Mouse (Mus musculus) left cerebral cortex, postnatal 25 days (tissue): ENCODE data around the gene Zfp11. TPM values are rescaled to one million over a fixed set of nuclear protein-coding genes. Genes with fewer than 3 reads are reported as not detected.
A peak's percentile ranks its signal among the peaks of the same experiment; 100 is the strongest.
"Not testable (repeated sequence)": the region's sequence is repeated elsewhere in the genome, so short reads cannot be mapped to it uniquely, and the experiment has no call there.

Source experiments
- DNase-seq, 2 experiments: peaks; one replicate each; pipeline ENCODE4 v3.0.0; 2022; ENCODE audit warnings: low spot score in 2 of 2, mixed read lengths in 1 of 2
- intact Hi-C: fragments of 180-260 bp; cut with DNase I; formaldehyde crosslinking; loops from one replicate; pipeline ENCODE4 v1.15.1; 2025
- total RNA-seq, 2 experiments: library from RNA; stranded (reverse); gene quantifications; 2 replicates each; pipeline ENCODE4 v1.2.3; 2021

The Zfp11 gene
- total RNA-seq, 2 experiments from 2014 or later = 6.5 to 7.6 TPM

DNA sequence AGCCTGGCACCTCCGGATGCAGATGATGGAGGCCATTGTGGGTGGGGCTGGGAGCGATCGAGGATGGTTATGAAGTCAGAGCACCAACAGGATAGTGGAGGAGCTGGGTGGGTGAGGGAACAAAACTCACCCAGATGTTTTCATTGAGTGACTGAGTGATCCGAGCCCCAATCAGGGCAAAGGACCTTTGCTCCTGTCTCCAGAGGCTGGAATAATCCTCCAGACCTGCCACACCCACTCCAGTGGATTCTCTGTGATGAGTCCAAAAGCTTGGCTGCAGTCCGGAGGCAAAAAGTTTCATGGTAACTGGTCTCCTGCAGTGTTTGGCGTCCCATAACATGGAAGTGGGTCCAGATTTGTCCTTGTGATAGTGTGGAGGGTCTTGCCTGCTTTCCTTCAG is 43.8 kb downstream of the Zfp11 start:
- no peak for DNase-seq
- intact Hi-C loops = no loop called here

DNA sequence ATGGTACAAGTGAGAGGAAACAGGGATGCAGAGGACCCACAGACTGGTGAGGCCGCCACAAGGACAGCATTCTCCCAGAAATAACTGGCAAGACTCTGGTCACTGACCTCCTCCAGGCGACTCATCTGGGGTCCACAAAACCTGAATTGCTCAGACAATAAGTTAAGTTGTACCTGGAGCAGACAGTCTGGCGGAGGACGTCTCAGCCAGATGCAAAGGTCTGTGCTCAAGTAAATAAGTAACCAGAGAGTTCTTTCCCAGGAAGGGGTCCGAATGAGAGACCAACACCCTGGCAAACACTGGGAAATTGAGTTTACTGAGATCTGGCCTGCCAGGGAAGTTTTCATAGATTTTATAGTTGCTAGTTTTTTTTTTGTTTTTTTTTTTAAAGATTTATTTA is 48.5 kb downstream of the Zfp11 start:
- DNase-seq = no peak
- intact Hi-C loops = no loop called here

DNA sequence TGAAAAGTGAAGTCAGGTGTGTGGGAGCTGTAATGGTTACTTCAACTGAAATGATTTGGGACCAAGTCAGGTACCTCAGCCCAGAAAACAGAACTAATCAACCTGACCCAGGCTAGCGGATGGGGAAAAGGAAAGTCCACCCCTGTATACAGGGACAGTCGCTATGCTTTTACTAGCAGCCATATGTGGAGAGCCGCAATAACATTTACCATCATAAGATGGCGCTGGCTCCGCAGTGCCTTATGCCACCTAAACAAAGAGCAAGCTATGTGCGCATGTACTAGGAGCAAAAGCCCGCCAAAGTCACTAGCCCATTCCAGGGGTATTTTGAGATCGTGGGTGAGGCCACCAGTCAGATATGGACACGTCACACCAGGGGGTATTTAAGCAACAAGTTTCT is 49.3 kb downstream of the Zfp11 start:
- intact Hi-C loops, DNase-seq: not testable (repeated sequence)

DNA sequence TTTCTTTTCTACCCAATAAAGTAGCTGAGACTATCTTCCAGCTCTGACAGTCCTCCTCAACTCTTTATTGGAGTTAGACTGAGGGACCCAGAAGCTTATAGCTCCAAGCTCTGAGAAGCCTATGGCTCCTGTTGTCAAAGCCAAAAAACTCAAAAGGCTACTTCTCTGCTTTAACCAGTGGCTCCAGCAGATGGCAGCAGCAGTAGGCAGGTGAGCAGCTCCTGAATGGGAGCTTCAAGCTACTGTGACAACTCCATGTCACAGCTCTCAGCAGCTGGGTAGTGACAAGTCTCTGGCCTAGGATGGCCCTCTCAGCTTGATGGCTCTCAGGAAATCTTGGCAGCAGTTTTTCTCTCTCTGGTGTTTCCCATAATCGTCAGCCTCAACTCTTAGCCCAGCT is 58.8 kb downstream of the Zfp11 start:
- peak; percentile 82 to 90 for DNase-seq
- intact Hi-C loops = loop anchor here (2.0 kb wide), 1 partner anchor 114 kb away; the partner anchor contains the start of gene Nipsnap2

DNA sequence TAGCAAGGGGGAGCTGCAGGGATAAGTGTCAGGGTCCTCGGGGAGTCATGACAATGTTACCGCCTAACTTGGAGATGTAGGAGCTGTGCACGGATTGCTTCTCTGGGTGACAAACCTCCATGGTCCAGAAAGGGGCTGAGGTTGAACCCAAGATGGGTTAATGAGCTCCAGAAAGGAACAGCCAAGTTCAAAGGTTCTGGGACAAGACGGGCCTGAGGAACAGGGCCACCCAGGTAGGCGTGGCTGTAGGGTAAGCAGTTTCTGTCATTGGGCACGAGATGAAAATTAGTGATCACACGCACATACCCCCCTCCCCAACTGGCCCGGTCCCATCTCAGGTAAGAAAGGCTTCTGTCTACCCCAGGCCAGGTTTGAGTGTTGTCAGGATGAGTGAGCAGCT is 62.4 kb downstream of the Zfp11 start:
- DNase-seq = no peak

More for the DNA sequence above, 62.4 kb downstream of the Zfp11 start:
- intact Hi-C loops = no loop called here

Other genes starting within 250 kb of the Zfp11 start
- 100 to 1,000 TPM in 1 of 2 experiments, 10 to 100 TPM in 1; 88.9 to 103 TPM for gene Sfswap, start 168.9 kb downstream of the Zfp11 start, total RNA-seq
- 100 to 1,000 TPM; 100 to 101 TPM for gene Mmp17, start 85.9 kb downstream of the Zfp11 start, total RNA-seq
- not detected for gene Sept14, start 38.4 kb upstream of the Zfp11 start, total RNA-seq
- gene Mrps17, start 45.4 kb upstream of the Zfp11 start, total RNA-seq = 10 to 100 TPM; 80.0 to 87.2 TPM
- 10 to 100 TPM; 76.9 to 79.4 TPM for gene Nipsnap2, start 55.0 kb upstream of the Zfp11 start, total RNA-seq
- gene Psph, start 117.3 kb upstream of the Zfp11 start, total RNA-seq = 10 to 100 TPM; 21.8 to 23.5 TPM
- gene Sumf2, start 176.9 kb upstream of the Zfp11 start, total RNA-seq = 10 to 100 TPM; 16.8 to 20.2 TPM
- 100 to 1,000 TPM; 441 to 443 TPM for gene Chchd2, start 217.4 kb upstream of the Zfp11 start, total RNA-seq
- gene Zbed5, start 225.6 kb upstream of the Zfp11 start, total RNA-seq = 1 to 10 TPM; 4.6 to 5.8 TPM
- gene Phkg1, start 228.4 kb upstream of the Zfp11 start, total RNA-seq = 10 to 100 TPM; 15.0 to 17.0 TPM
- 1 to 10 TPM; 1.3 to 3.2 TPM for gene Nupr1l, start 238.4 kb upstream of the Zfp11 start, total RNA-seq